Mouse (Mus musculus): ENCODE data around the gene Wbp1. TPM values are rescaled to one million over a fixed set of nuclear protein-coding genes. Genes with fewer than 3 reads are reported as not detected.

Wbp1 gene
- total and polyA plus RNA-seq, 3 experiments, result 42.4 to 72.8 TPM; not detected in 1

GRCm38 (mm10) chr6:83161921-83162641 is 40.7 kb upstream of the Wbp1 start:
- Histone ChIP-seq H3K9me3 (replicated peaks; ENCODE audit: insufficient read depth, low read length) (no peaks in the 10 kb centered on the region), H3K4me3 (ENCODE audit: control insufficient read depth in 1 of 2, insufficient read depth in 1 of 2, low read depth in 2 of 2, low read length in 2 of 2) (no peak overlapping the region), H3K4me1 (ENCODE audit: control insufficient read depth in 1 of 2, insufficient read depth in 2 of 2, low read length in 2 of 2) (peaks cover 4 to 7% of the 10 kb centered on the region in 2 experiments), H3K9ac (ENCODE audit: control insufficient read depth, low read depth, low read length, poor library complexity, severe bottlenecking) (no peak overlapping the region), H3K36me3 (ENCODE audit: control insufficient read depth in 1 of 2, insufficient read depth in 2 of 2, low read length in 2 of 2) (peaks cover 0 to 10% of the 10 kb centered on the region in 2 experiments; a peak in 2 of 4 replicates), H3K27me3 (ENCODE audit: control insufficient read depth in 1 of 2, insufficient read depth in 2 of 2, low read length in 2 of 2) (no peaks in the 10 kb centered on the region), H3K27ac (ENCODE audit: control insufficient read depth, low read depth, low read length) (no peak overlapping the region), H3K79me2 (ENCODE audit: control insufficient read depth, insufficient read depth, low read length, poor library complexity) (peaks cover 8% of the 10 kb centered on the region)
- no peak for TF ChIP-seq TCF12 (IDR thresholded peaks at IDR 0.05; ENCODE audit: low read depth, low read length)
- no peak for TF ChIP-seq POLR2AphosphoS2 (IDR thresholded peaks at IDR 0.05; ENCODE audit: low read length)
- TF ChIP-seq RAD21 (IDR thresholded peaks at IDR 0.05; ENCODE audit: low read depth, low read length), result no peak
- TF ChIP-seq MAZ (IDR thresholded peaks at IDR 0.05; ENCODE audit: low read depth, low read length), result no peak
- no peak for TF ChIP-seq EP300 (IDR thresholded peaks at IDR 0.05; ENCODE audit: low read depth in 1 of 2, low read length in 2 of 2)
- no peak for TF ChIP-seq MAFK (IDR thresholded peaks at IDR 0.05; ENCODE audit: borderline replicate concordance, low read depth, low read length)
- no peak for TF ChIP-seq BHLHE40 (IDR thresholded peaks at IDR 0.05; ENCODE audit: borderline replicate concordance, low read depth, low read length)
- no peak for TF ChIP-seq ZKSCAN1 (IDR thresholded peaks at IDR 0.05; ENCODE audit: low read depth, low read length)
- no peak for TF ChIP-seq ETS1 (IDR thresholded peaks at IDR 0.05; ENCODE audit: low read depth, low read length)
- TF ChIP-seq ZC3H11A (IDR thresholded peaks at IDR 0.05; ENCODE audit: low read depth, low read length), result no peak
- no peak for TF ChIP-seq NELFE (IDR thresholded peaks at IDR 0.05; ENCODE audit: low read depth, low read length)
- TF ChIP-seq SIN3A (IDR thresholded peaks at IDR 0.05; ENCODE audit: low read length), result no peak
- no peak for TF ChIP-seq ELF1 (IDR thresholded peaks at IDR 0.05; ENCODE audit: low read depth, low read length)
- no peak for TF ChIP-seq KAT2A (conservative IDR thresholded peaks at IDR 0.05; ENCODE audit: low read depth, low read length)
- DNase-seq (ENCODE audit: low read depth, low spot score), result no peak

- Histone ChIP-seq H3K27me3 (ENCODE audit: control insufficient read depth in 1 of 2, insufficient read depth in 2 of 2, low read length in 2 of 2) (no peaks in the 10 kb centered on the region), H3K9ac (ENCODE audit: control insufficient read depth, low read depth, low read length, poor library complexity, severe bottlenecking) (no peak overlapping the region), H3K9me3 (replicated peaks; ENCODE audit: insufficient read depth, low read length) (no peaks in the 10 kb centered on the region), H3K4me3 (ENCODE audit: control insufficient read depth in 1 of 2, insufficient read depth in 1 of 2, low read depth in 2 of 2, low read length in 2 of 2) (no peak overlapping the region), H3K4me1 (ENCODE audit: control insufficient read depth in 1 of 2, insufficient read depth in 2 of 2, low read length in 2 of 2) (peaks cover 2 to 6% of the 10 kb centered on the region in 2 experiments; a peak in 3 of 4 replicates), H3K27ac (ENCODE audit: control insufficient read depth, low read depth, low read length) (no peak overlapping the region), H3K79me2 (ENCODE audit: control insufficient read depth, insufficient read depth, low read length, poor library complexity) (peaks cover 8% of the 10 kb centered on the region), H3K36me3 (ENCODE audit: control insufficient read depth in 1 of 2, insufficient read depth in 2 of 2, low read length in 2 of 2) (peaks cover 0 to 4% of the 10 kb centered on the region in 2 experiments; a peak in 2 of 4 replicates)
- TF ChIP-seq RCOR1 (IDR thresholded peaks at IDR 0.05; ENCODE audit: low read depth, low read length) (no peak), ZKSCAN1 (IDR thresholded peaks at IDR 0.05; ENCODE audit: low read depth, low read length) (no peak), USF2 (IDR thresholded peaks at IDR 0.05; ENCODE audit: borderline replicate concordance in 1 of 2, insufficient read depth in 1 of 2, low read depth in 1 of 2, low read length in 2 of 2) (no peak)
- no peak for DNase-seq (ENCODE audit: low read depth, low spot score)
Observed at GRCm38 (mm10) chr6:83161442-83161841, 40.1 kb upstream of the Wbp1 start.

Measured in MEL (cell line).